Mouse (Mus musculus): Measurements from ENCODE around the gene Il1rap.

Gene Il1rap

DNA sequence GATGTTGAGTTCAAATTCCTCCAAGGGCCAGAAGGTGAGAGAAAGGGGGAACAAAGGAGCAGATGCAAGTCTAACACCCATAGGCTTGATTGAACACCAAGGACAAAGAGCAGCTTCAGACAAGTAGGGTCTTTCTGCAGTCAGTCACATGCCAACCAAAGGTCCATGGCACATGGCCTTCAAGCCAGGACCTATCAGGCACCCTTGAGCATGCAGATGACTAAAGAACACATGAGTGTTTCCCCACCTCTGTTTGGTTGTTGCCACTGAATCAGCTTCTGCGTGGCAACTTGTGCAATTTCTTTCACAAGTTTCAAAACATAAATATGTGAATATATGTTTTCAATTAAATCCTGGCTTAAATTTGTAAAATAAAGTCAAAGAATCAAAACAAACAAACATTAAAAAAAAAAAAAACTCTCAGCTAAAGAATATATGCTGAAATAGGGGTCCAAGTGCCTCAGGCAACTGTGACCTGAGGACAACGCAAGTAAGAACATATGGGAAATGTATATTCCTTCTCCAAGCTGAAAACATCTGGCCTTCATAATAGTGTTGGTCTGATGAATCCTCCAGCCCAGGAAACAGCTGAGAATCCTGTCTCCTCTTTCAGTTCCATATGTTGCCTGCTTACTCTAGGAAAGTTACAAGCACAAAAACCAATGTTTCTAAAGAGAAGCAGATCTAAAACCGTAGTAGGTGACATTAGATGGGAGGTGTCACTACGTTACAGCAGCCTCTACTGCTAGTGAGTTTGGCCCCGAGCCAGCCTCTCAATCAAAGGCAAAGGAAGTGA, 142.6 kb downstream of the Il1rap start:
- DNase-seq (ENCODE audit: inconsistent ontology term), result no peak

DNA sequence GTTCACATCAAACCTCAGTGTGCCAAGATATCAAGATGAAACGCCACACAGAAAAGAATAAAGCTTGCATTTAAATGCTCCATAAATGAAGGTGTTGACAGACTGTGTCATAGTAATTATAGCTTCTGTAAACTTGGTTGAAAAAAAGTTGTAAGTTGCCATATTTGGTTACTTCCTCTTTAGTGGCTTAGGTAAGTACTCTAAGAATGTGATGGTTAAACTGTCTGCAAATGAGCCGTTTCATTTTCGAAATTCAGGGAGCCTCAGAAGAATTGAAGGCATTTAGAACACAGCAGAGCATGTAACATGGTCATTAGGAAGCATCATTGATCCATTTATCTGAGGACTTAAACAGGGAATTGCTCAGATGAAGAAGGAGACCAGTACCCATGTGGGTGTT, 146.6 kb downstream of the Il1rap start:
- DNase-seq (ENCODE audit: inconsistent ontology term), result peak; percentile 74

DNA sequence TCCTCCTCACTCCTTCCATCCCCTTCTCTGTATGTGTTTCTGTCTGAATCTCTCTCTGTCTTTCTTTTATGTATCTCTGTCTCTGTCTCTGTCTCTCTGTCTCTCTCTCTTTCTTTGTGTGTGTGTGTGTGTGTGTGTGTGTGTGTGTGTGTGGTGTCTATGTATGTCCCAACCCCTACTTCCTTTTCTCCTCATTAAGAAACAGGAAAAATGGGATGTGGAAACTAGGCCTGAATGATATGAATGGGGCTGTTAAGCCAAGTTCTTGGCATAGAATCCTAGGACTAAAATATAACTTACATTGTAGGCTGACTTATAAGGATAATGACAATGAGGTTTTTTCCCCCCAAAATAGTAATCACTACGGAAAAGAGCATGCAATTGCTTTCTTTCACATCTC, 149.4 kb downstream of the Il1rap start:
- DNase-seq (ENCODE audit: inconsistent ontology term), result no peak

DNA sequence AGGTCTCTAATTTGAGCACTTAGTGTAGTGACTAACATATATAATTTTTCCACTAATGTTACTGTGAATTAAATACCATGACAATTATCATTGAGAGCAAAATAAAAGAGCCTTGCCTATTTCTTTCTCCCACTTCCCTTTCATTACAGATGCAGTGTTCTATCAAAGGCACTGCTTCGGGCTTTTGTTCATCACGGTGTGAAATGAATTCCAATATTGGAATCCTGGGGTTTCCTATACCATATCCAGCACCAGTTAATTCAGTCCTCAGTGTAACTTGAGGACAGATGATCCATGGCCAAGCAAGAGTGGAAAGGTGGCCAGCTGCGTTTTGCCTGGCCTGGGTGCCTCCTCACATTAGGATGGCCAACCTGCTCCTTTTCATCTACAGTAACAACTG, 151.1 kb downstream of the Il1rap start:
- no peak for DNase-seq (ENCODE audit: inconsistent ontology term)

GRCm38 (mm10) chr16:26755381-26756155, 174.1 kb downstream of the Il1rap start:
- no peak for DNase-seq (ENCODE audit: inconsistent ontology term)

DNA sequence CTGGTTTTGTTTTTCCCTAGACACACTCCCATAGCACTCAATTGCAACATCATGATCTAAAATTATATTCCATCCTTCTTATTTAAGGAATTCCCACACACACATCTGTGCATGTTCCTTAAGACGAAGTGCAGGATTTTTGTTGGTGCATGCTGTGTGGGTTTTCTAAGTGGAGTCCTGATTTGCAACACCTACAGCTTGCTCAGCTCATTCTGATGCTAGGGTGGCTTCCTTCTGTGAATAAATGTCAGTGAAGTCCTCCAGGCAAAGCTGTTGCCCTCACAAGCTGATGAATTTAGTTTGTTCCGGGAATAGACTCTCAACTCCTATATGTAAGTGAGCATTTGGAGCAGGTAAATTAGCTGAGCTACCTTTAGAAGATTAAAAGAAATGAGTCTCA, 194.5 kb downstream of the Il1rap start:
- no peak for DNase-seq (ENCODE audit: inconsistent ontology term)

DNA sequence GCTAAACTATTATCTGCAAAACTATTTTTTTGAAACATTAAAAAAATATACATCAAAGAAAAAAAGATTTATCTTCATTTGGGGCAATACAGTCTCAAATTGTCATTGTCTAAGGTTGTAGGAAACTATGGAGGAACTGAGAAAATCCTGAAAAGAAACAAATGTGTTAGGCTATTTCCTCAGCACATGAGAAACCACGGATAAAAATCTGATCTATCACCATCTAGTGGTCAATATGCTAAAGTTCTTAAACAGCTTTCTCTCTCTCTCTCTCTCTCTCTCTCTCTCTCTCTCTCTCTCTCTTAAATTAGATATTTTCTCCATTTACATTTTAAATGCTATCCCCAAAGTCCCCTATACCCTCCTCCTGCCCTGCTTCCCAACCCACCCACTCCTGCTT, 195.6 kb downstream of the Il1rap start:
- peak; percentile 9 for DNase-seq (ENCODE audit: inconsistent ontology term)

Data from Muller cell, postnatal 12 days (primary cell).